Mouse (Mus musculus): ENCODE measurements around the gene Xpo4.
"Not testable (repeated sequence)": the region's sequence is repeated elsewhere in the genome, so short reads cannot be mapped to it uniquely, and the experiment has no call there.

Xpo4 gene

DNA sequence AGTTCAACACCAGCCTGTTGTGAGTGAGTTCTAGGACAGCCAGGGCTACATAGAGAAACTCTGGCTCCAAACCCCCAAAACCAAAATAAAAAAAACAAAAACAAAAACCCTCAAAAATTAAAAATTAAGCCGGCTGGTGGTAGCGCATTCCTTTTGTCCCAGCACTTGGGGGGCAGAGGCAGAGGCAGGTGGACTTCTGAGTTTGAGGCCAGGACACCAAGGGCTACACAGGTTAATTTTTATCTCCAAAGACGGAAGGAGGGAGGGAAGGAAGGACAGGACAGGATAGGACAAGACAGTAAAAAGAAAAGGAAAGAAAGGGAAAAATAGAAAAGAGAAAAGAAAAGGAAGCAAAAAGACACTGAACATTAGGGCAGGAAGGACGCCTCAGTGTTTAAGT is 17.5 kb upstream of the Xpo4 start:
- in situ Hi-C loops (cut with MboI, MseI), result loop anchor here (10.0 kb wide), 1 partner anchor 232 kb away; no protein-coding TSS in a partner anchor

GRCm38 (mm10) chr14:57679958-57680535 is 14.8 kb upstream of the Xpo4 start:
- in situ Hi-C loops (cut with MboI, MseI), result loop anchor here (10.0 kb wide), 2 partner anchors 135 to 235 kb away; no protein-coding TSS in a partner anchor

- in situ Hi-C loops (cut with MboI, MseI), result loop anchor here (10.0 kb wide), 1 partner anchor 135 kb away; no protein-coding TSS in a partner anchor
These were observed 14.3 kb upstream of the Xpo4 start for GRCm38 (mm10) chr14:57679523-57679922.

GRCm38 (mm10) chr14:57675481-57675880 is 10.3 kb upstream of the Xpo4 start:
- in situ Hi-C loops (cut with MboI, MseI), result loop anchor here (10.0 kb wide), 1 partner anchor 139 kb away; no protein-coding TSS in a partner anchor

DNA sequence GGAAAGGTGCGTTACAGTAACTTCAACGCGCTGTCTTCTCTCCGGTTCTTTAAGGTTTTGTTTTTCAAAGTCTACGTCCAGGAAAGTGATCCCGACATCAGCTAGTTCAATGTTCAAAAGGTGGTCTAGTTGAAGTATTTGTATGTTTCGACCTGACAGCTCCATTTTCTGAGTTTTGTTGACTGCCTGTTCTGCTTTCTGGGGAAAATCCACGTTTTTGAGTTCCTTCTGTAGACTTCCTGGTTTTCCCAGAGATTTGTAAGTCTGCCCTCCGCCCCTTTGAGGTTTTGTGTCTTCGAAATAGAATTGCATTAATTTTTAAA is 359 bp upstream of the Xpo4 start:
- in situ Hi-C loops (cut with MboI, MseI), result no loop called here

GRCm38 (mm10) chr14:57664311-57664821 is 864 bp downstream of the Xpo4 start:
- in situ Hi-C loops (cut with MboI, MseI), result no loop called here

DNA sequence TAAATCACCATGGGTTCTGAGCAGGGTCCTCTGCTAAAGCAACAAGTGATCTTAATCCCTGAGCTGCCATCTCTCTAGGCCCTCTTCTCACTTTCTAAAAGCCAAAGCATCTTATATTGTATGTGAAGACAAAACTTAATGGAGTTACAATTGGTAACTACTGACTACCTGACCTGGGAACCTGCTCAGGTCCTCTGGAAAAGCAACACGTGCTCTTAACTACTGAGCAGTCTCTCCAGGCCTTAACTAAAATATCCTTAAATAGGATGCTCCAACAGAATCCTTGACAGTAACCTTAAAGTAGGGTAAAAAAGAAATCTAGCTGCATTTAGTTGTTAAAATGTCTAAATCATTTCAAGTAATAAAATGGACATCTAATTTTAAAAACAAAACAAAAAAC is 1.6 kb downstream of the Xpo4 start:
- in situ Hi-C loops (cut with MboI, MseI), result no loop called here

DNA sequence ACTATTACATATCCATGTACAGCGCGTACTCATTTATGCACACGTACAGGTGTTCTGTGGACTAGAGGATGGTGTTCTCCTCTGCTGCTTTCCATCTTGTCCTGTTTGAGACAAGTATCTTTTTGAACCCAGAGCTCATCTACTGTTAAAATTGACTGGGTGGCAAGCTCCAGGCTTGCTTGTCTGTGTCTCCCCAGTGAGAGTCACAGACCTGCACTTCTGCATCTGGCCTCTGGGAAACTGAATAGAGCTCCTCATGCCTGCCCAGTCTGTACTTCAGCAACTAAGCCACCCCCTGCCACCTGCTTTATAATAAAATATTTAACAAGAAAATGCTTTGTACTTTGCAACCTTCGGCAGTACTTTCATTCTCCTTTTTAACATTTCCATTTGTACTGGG is 6.9 kb downstream of the Xpo4 start:
- in situ Hi-C loops (cut with MboI, MseI), result no loop called here

DNA sequence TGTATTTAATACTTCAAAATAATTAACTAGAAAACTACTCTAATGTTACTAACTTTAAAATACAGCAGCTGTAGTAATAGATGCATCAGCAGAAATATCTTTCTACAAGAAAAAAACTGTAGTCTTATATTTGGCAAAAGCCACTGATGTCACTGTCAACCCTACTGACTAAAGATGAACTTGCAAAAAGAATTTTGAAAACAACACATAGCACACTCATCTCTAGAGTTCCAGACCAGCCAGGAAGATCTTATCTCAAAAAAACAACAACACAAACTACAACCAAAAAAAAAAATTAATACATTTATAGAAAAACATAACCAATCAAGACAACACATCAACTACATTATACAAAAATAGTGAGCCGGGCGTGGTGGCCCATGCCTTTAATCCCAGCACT is 7.7 kb downstream of the Xpo4 start:
- in situ Hi-C loops (cut with MboI, MseI), result no loop called here

DNA sequence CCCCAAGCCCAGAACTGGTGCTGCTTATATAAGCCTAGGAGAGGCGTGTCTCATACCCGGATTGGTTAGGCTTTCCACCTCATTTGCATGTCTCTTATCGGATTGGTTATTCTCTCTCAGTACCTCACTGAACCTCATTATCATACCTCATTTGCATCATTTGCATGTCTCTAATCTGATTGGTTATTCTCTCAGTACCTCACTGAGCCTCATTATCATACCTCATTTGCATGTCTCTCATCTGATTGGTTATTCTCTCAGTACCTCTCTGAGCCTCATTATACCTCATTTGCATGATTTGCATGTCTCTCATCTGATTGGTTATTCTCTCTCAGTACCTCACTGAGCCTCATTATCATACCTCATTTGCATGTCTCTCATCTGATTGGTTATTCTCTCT is 8.7 kb downstream of the Xpo4 start:
- in situ Hi-C loops (cut with MboI, MseI), result not testable (repeated sequence)

DNA sequence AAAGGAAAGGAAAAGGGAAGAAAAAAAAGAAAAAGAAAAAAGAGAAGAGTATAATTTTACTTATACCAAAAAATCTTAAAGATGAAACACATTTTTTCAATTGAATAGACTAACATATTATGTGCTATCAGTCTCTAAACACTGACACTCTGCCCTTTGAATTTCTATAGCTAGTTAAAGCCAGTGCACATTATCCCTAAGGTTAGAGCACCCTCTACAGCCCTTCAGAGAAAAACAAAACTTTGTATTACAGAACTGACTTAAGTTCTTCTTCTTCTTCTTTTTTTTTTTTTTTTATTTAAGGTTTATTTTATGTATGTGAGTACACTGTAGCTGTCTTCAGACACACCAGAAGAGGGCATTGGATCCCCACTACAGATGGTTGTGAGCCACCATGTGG is 15.7 kb downstream of the Xpo4 start:
- in situ Hi-C loops (cut with MboI, MseI), result no loop called here

- in situ Hi-C loops (cut with MboI, MseI), result no loop called here
These were observed 19.1 kb downstream of the Xpo4 start for GRCm38 (mm10) chr14:57646155-57646554.

DNA sequence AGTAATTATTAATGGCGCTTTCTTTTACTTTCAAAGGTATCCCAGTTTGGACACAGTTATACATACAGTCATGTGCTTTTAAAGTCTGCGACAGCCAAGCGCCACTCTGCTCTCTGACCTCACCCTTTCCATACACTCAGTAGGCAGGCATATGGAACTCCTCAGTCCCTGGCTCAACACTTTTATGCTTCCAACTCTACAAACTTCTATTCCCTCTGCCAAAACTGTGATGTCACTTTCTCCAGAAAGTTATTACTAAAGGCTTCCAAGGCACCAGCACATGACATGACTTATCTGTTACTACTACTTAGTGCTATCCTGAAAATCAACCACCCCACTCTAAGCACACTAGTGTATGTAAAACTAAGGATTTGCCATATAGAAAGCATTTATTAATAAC is 26.1 kb downstream of the Xpo4 start:
- in situ Hi-C loops (cut with MboI, MseI), result no loop called here

DNA sequence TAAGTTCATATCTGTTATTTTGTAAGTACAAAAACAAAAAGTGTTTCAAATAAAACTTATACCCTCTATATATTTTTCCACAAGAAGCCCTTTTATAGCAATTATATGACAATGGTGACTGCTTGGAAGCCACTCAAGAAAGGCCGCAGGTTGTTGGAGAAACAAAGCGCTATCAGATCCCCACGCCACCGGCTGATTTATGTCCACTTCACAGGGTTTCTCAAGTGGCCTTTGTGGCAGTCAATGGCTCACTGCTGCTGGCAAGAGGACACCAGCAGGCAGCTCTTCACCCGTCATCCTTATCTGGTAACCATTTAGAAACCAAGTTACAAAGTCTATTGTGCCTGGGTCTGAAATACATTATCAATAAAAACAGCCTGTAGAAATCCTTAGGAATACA is 31.1 kb downstream of the Xpo4 start:
- in situ Hi-C loops (cut with MboI, MseI), result no loop called here

DNA sequence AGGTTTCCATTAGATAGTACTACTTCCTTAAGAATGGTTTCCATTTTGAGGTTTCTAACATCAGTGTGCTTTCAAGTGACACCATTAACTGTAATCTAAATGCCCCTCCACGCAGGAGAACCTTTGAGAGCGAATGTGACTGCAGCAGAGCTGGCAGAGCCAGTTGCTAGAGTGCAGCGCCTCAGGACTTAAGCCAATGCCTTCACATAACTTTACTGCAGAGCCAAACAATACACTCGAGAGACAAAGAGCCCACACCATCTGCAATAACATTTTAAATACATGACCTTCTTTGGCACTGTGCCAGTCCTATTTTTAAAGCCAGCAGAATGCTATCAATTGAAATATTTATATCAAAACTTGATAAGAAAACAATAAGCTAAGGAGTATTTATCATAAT is 35.6 kb downstream of the Xpo4 start:
- in situ Hi-C loops (cut with MboI, MseI), result no loop called here

- in situ Hi-C loops (cut with MboI, MseI), result no loop called here
These were observed 42.3 kb downstream of the Xpo4 start for GRCm38 (mm10) chr14:57622934-57623333.

DNA sequence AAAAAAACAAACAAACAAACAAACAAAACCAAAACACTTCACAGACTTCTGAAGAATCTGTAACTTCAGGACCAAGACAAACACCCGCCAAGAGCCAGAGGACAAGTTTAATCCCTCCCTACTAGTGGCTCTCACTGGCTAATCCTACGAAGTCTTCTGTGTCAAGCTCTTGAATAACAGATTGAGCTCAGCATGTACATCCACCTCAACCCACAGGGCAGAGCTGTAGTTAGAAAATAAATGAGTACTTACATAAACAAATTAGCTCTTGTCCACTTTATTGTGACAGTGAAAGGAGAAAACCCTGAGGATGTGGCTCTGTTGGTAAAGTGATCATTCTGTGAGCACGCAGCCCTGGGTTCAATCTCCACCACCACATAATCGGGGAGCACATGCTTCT is 43.5 kb downstream of the Xpo4 start:
- in situ Hi-C loops (cut with MboI, MseI), result no loop called here

DNA sequence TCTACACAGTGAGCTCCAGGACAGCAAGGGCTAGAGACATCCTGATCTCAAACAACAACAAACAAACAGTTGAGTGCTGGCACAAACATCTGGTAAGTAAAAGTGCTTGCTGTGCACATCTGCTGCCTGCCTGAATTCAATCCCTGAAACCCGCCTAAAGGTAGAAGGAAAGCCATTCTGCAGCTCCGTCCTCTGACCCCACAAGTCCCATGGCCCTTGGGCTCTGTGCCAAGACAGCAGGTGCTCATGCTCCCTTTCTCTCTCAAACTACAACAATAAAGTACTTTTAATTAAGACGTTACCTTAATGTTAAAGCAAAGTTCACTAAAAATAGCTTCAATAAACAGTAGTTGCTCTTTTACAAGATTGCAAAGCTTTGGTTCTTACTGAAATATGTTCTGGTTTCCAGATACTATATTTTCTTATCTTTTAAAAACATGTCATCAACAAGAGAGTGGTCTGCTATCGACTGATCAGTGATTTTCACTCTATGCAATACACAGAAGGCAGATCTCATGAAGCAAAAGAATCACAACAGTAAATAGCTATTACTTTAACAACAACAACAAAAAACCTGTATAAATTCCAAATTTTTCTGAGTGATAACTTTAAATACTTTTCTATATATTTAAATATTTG is 44.5 kb downstream of the Xpo4 start:
- in situ Hi-C loops (cut with MboI, MseI), result no loop called here

GRCm38 (mm10) chr14:57619487-57619886 is 45.7 kb downstream of the Xpo4 start:
- in situ Hi-C loops (cut with MboI, MseI), result no loop called here

DNA sequence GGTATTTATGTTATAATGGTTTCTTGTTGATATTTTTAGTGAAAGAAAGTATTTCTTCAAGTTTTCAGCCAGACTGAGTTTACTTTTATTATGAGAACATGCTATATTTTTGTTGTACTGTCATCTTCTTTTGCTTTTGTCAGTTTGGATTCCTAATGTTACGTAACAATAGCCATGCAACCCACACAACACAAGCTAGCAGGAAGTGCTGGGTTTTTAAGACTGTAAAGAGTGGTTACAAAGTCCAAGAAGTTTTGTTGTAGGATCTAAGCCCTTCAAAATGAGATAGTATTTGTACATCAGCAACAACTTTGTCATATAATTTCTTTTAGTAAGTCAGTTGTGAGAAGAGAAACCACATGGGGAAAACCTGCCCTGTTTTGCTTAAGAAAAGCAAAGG is 47.6 kb downstream of the Xpo4 start:
- in situ Hi-C loops (cut with MboI, MseI), result no loop called here

- in situ Hi-C loops (cut with MboI, MseI), result no loop called here
These were observed 48.8 kb downstream of the Xpo4 start for GRCm38 (mm10) chr14:57616339-57616965.

- in situ Hi-C loops (cut with MboI, MseI), result no loop called here
These were observed 49.4 kb downstream of the Xpo4 start for GRCm38 (mm10) chr14:57615828-57616227.

DNA sequence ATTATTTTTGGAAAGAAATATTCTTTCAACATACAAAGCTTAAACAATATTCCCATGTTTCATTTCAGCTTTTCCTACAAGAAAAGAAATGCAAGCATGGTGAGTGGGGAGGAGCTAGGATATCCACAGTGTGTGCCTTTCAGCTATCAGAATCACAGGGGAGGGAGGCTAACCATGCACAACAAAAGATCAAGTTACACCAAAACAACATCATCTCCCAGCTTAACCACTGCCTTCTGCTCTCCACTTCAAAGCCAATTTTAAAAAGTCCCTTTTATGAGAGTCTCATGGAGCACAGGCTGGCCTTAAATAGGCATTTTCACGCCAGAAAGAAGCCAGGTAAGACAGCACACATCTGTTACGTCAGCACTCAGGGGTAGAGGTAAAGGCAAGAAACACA is 54.2 kb downstream of the Xpo4 start:
- in situ Hi-C loops (cut with MboI, MseI), result no loop called here
